Mouse (Mus musculus) macrophage (primary cell): ENCODE measurements around the gene Selenoh. TPM values are rescaled to one million over a fixed set of nuclear protein-coding genes. Genes with fewer than 3 reads are reported as not detected.
A peak's percentile ranks its signal among the peaks of the same experiment; 100 is the strongest.

Source experiments
- H3K27ac ChIP-seq: fragments of 350-480 bp; formaldehyde crosslinking; 2 replicates; pipeline ENCODE4 v1.9.0; 2021
- H3K36me3 ChIP-seq: fragments of 350-480 bp; formaldehyde crosslinking; 2 replicates; pipeline ENCODE4 v1.9.0; 2021; ENCODE audit errors: inconsistent target
- H3K4me3 ChIP-seq: fragments of 350-480 bp; formaldehyde crosslinking; 2 replicates; pipeline ENCODE4 v1.9.0; 2021; ENCODE audit errors: inconsistent target
- H3K79me2 ChIP-seq: fragments of 350-480 bp; formaldehyde crosslinking; 2 replicates; pipeline ENCODE4 v1.9.0; 2021; ENCODE audit errors: inconsistent target
- WGBS: methylation state at CpG from one replicate; pipeline ENCODE4 v1.1.7; 2026; ENCODE audit warnings: inconsistent platforms; ENCODE audit not compliant: missing documents; 5-methylcytosine and 5-hydroxymethylcytosine counted together
- polyA plus RNA-seq: library from polyadenylated mRNA; stranded (reverse); fragments of 250-400 nt; gene quantifications from 3 replicates; pipeline ENCODE4 v1.2.4, GENCODE M21; 2018; ENCODE audit warnings: inconsistent platforms

Selenoh gene
- polyA plus RNA-seq, 1 experiment from 2014 or later: 14.1 TPM

GRCm38 (mm10) chr2:84650464-84651195 is 19.9 kb downstream of the Selenoh start, which contains the start of gene Ctnnd1:
TSS of gene Ctnnd1 (minus strand) at chr2:84650765.
- Histone ChIP-seq H3K27ac (peak within 1 kb of the TSS; percentile 92), H3K4me3 (peak within 1 kb of the TSS; percentile 74), H3K36me3 (no peaks in the 10 kb centered on the region), H3K79me2 (peaks cover 49% of the 10 kb centered on the region)
- WGBS: 0% methylated on average over 13 of the region's 15 CpGs

GRCm38 (mm10) chr2:84649674-84650073 is 20.9 kb downstream of the Selenoh start:
- Histone ChIP-seq H3K79me2 (peaks cover 58% of the 10 kb centered on the region), H3K36me3 (no peaks in the 10 kb centered on the region), H3K4me3 (peak overlapping the region; percentile 74), H3K27ac (peak overlapping the region; percentile 92)
- WGBS: 5% methylated on average over 10 of the region's 10 CpGs

- Histone ChIP-seq H3K4me3 (peak overlapping the region; percentile 74), H3K36me3 (no peaks in the 10 kb centered on the region), H3K79me2 (peaks cover 71% of the 10 kb centered on the region), H3K27ac (no peak overlapping the region)
- 78% methylated on average over 6 of the region's 6 CpGs for WGBS
Observed at GRCm38 (mm10) chr2:84648369-84648768, 22.2 kb downstream of the Selenoh start.

GRCm38 (mm10) chr2:84647051-84647568 is 23.5 kb downstream of the Selenoh start:
- 94% methylated on average over 6 of the region's 6 CpGs for whole genome bisulfite sequencing
- Histone ChIP-seq H3K36me3 (no peaks in the 10 kb centered on the region), H3K27ac (no peak overlapping the region), H3K79me2 (peaks cover 84% of the 10 kb centered on the region), H3K4me3 (no peak overlapping the region)

- Histone ChIP-seq H3K4me3 (no peak overlapping the region), H3K27ac (no peak overlapping the region), H3K79me2 (peaks cover 94% of the 10 kb centered on the region), H3K36me3 (no peaks in the 10 kb centered on the region)
- WGBS: 78% methylated on average over 1 of the region's 1 CpGs
Observed at GRCm38 (mm10) chr2:84646138-84646537, 24.4 kb downstream of the Selenoh start.

- Histone ChIP-seq H3K36me3 (no peaks in the 10 kb centered on the region), H3K4me3 (no peak overlapping the region), H3K79me2 (peaks cover 100% of the 10 kb centered on the region), H3K27ac (no peak overlapping the region)
Observed at GRCm38 (mm10) chr2:84640833-84641232, 29.7 kb downstream of the Selenoh start.

- Histone ChIP-seq H3K79me2 (peaks cover 100% of the 10 kb centered on the region), H3K4me3 (no peak overlapping the region), H3K27ac (peak overlapping the region; percentile 31), H3K36me3 (no peaks in the 10 kb centered on the region)
- 33% methylated on average over 5 of the region's 5 CpGs for WGBS
Observed at GRCm38 (mm10) chr2:84638428-84639220, 31.9 kb downstream of the Selenoh start.

- no peak overlapping the region for H3K4me3 ChIP-seq
- H3K27ac ChIP-seq: peak overlapping the region; percentile 21; the same call in 1 of the 2 replicates
- H3K79me2 ChIP-seq: peaks cover 100% of the 10 kb centered on the region
- WGBS: 71% methylated on average over 5 of the region's 7 CpGs
- no peaks in the 10 kb centered on the region for H3K36me3 ChIP-seq
Observed at GRCm38 (mm10) chr2:84637452-84638165, 33.0 kb downstream of the Selenoh start.

- no peaks in the 10 kb centered on the region for H3K36me3 ChIP-seq
- H3K79me2 ChIP-seq: peaks cover 100% of the 10 kb centered on the region
- H3K4me3 ChIP-seq: no peak overlapping the region
- no peak overlapping the region for H3K27ac ChIP-seq
- 96% methylated on average over 8 of the region's 8 CpGs for WGBS
Observed at GRCm38 (mm10) chr2:84636231-84636741, 34.3 kb downstream of the Selenoh start.

GRCm38 (mm10) chr2:84635611-84636010 is 35.0 kb downstream of the Selenoh start:
- no peak overlapping the region for H3K27ac ChIP-seq

GRCm38 (mm10) chr2:84634934-84635482 is 35.6 kb downstream of the Selenoh start:
- 78% methylated on average over 4 of the region's 4 CpGs for WGBS
- no peak overlapping the region for H3K27ac ChIP-seq
- peaks cover 100% of the 10 kb centered on the region for H3K79me2 ChIP-seq
- H3K4me3 ChIP-seq: no peak overlapping the region
- no peaks in the 10 kb centered on the region for H3K36me3 ChIP-seq

More at GRCm38 (mm10) chr2:84635611-84636010, 35.0 kb downstream of the Selenoh start:
- 23% methylated on average over 2 of the region's 2 CpGs for WGBS
- Histone ChIP-seq H3K36me3 (no peaks in the 10 kb centered on the region), H3K79me2 (peaks cover 100% of the 10 kb centered on the region), H3K4me3 (no peak overlapping the region)

GRCm38 (mm10) chr2:84634006-84634405 is 36.6 kb downstream of the Selenoh start:
- 67% methylated on average over 4 of the region's 4 CpGs for WGBS
- Histone ChIP-seq H3K4me3 (no peak overlapping the region), H3K27ac (no peak overlapping the region), H3K36me3 (no peaks in the 10 kb centered on the region), H3K79me2 (peaks cover 100% of the 10 kb centered on the region)

- Histone ChIP-seq H3K79me2 (peaks cover 100% of the 10 kb centered on the region), H3K4me3 (no peak overlapping the region), H3K27ac (no peak overlapping the region), H3K36me3 (no peaks in the 10 kb centered on the region)
- WGBS: 35% methylated on average over 3 of the region's 3 CpGs
Observed at GRCm38 (mm10) chr2:84632999-84633398, 37.6 kb downstream of the Selenoh start.

- WGBS: 100% methylated on average over 1 of the region's 1 CpGs
- H3K36me3 ChIP-seq: no peaks in the 10 kb centered on the region
- H3K27ac ChIP-seq: no peak overlapping the region
- peaks cover 100% of the 10 kb centered on the region for H3K79me2 ChIP-seq
- no peak overlapping the region for H3K4me3 ChIP-seq
Observed at GRCm38 (mm10) chr2:84632001-84632400, 38.6 kb downstream of the Selenoh start.
